Mouse (Mus musculus) E14TG2a.4 (cell line): Measurements from ENCODE around the gene Eif3c.

Experiments
- CTCF ChIP-seq: conservative IDR thresholded peaks from 2 replicates; pipeline ENCODE4 v1.5.1; 2014; ENCODE audit warnings: low read length
- NANOG ChIP-seq: IDR thresholded peaks from 2 replicates; pipeline ENCODE4 v1.6.1; 2014; ENCODE audit warnings: borderline replicate concordance, low read length, mixed read lengths
- POU5F1 ChIP-seq: IDR thresholded peaks from 2 replicates; pipeline ENCODE4 v1.6.1; 2014; ENCODE audit warnings: low read length, borderline replicate concordance

GRCm38 (mm10) chr7:126607796-126608195 lies 41.6 kb upstream of the Eif3c start:
- TF ChIP-seq POU5F1 (no peak), CTCF (no peak), NANOG (no peak)
